Mouse (Mus musculus): ENCODE measurements at regions not wholly inside any gene's neighbourhood (a gene's known extent, or its start where the extent isn't known, plus 50 kb on each side); places are given as distances from the start of the nearest gene placed in this dataset.

- Histone ChIP-seq H3K9me3 (replicated peaks) (no peaks in the 10 kb centered on the region), H3K4me1 (no peaks in the 10 kb centered on the region), H3K36me3 (no peaks in the 10 kb centered on the region), H3K27me3 (no peaks in the 10 kb centered on the region), H3K9ac (no peak overlapping the region), H3K4me3 (replicated peaks) (no peak overlapping the region), H3K4me2 (no peak overlapping the region), H3K27ac (no peak overlapping the region)
- ATAC-seq (replicated peaks; ENCODE audit: low FRiP score) = no peak
- 82% methylated on average over 2 of the region's 2 CpGs for WGBS
These were observed 53.3 kb upstream of the Tram2 start for GRCm38 (mm10) chr1:21132340-21132739.

- no peak for ATAC-seq (replicated peaks; ENCODE audit: low FRiP score)
- WGBS = 71% methylated on average over 4 of the region's 4 CpGs
- H3K27ac ChIP-seq = no peak overlapping the region
- H3K4me2 ChIP-seq = no peak overlapping the region
- no peaks in the 10 kb centered on the region for H3K9me3 ChIP-seq (replicated peaks)
- no peaks in the 10 kb centered on the region for H3K4me1 ChIP-seq
- no peak overlapping the region for H3K4me3 ChIP-seq (replicated peaks)
- no peaks in the 10 kb centered on the region; the same call in 1 of the 2 replicates for H3K27me3 ChIP-seq
- no peak overlapping the region for H3K9ac ChIP-seq
- H3K36me3 ChIP-seq = no peaks in the 10 kb centered on the region
These were observed 67.9 kb upstream of the Tram2 start for GRCm38 (mm10) chr1:21146961-21147360.

- 15% methylated on average over 5 of the region's 5 CpGs for WGBS
- no peak overlapping the region for H3K9ac ChIP-seq
- no peak overlapping the region for H3K4me2 ChIP-seq
- peaks cover 16% of the 10 kb centered on the region for H3K27me3 ChIP-seq
- H3K36me3 ChIP-seq = no peaks in the 10 kb centered on the region
- H3K9me3 ChIP-seq (replicated peaks) = no peaks in the 10 kb centered on the region
- ATAC-seq (replicated peaks; ENCODE audit: low FRiP score) = peak; percentile 44; the same call in 1 of the 2 replicates
- H3K27ac ChIP-seq = no peak overlapping the region
- no peak overlapping the region for H3K4me3 ChIP-seq (replicated peaks)
- peaks cover 4% of the 10 kb centered on the region; the same call in 1 of the 2 replicates for H3K4me1 ChIP-seq
These were observed 56.6 kb upstream of the Tmem14a start for GRCm38 (mm10) chr1:21161742-21162141.

GRCm38 (mm10) chr1:21166287-21166733, 52.1 kb upstream of the Tmem14a start:
- WGBS = under 1% methylated on average over 15 of the region's 15 CpGs
- Histone ChIP-seq H3K36me3 (no peaks in the 10 kb centered on the region), H3K27ac (peak overlapping the region; percentile 22; the same call in 1 of the 2 replicates), H3K9me3 (replicated peaks) (no peaks in the 10 kb centered on the region), H3K4me3 (replicated peaks) (peak overlapping the region; percentile 48), H3K4me1 (peaks cover 6% of the 10 kb centered on the region; the same call in 1 of the 2 replicates), H3K9ac (peak overlapping the region; percentile 43), H3K27me3 (peaks cover 16% of the 10 kb centered on the region), H3K4me2 (peak overlapping the region; percentile 80)
- peak; percentile 97 for ATAC-seq (replicated peaks; ENCODE audit: low FRiP score)

DNA sequence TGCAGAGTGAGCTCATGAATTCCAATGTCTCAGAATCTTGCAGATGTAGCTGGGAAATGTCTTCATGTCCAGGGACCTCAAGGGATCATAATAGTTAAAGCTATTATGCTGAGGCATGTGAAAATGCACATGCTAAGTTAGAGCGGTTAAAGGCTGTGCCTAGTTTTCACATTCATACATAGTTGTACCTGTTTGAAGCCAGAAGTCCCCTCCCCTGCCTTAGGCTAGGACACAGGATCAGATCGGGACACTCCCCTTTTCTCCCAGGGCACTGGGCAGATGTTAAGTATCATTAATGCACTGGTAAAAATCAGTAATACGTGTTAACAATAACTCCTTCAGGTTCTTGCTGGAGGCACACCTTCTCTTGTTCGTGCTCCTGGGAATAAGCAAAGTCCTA, 51.6 kb upstream of the Tmem14a start:
- peak; percentile 51 for ATAC-seq (replicated peaks; ENCODE audit: low FRiP score)
- Histone ChIP-seq H3K36me3 (no peaks in the 10 kb centered on the region), H3K4me2 (peak overlapping the region; percentile 80), H3K9ac (peak overlapping the region; percentile 43), H3K4me1 (peaks cover 6% of the 10 kb centered on the region; the same call in 1 of the 2 replicates), H3K27me3 (peaks cover 16% of the 10 kb centered on the region), H3K4me3 (replicated peaks) (peak overlapping the region; percentile 48), H3K9me3 (replicated peaks) (no peaks in the 10 kb centered on the region), H3K27ac (peak overlapping the region; percentile 22; the same call in 1 of the 2 replicates)
- WGBS = 68% methylated on average over 4 of the region's 4 CpGs
